Mouse (Mus musculus) left cerebral cortex, adult 6 months (tissue): ENCODE measurements around the gene Agrp. TPM values are rescaled to one million over a fixed set of nuclear protein-coding genes. Genes with fewer than 3 reads are reported as not detected.

Experiments used
- long read RNA-seq, 2 experiments: library from polyadenylated mRNA; unstranded; transcript quantifications; one replicate each; pipeline ENCODE4 v2.0.0; 2019 to 2020
- polyA plus RNA-seq: library from polyadenylated mRNA; unstranded; fragments of <200 nt; fragmentation: Nextera tagmentation; gene quantifications from 2 replicates; pipeline ENCODE4 v1.2.3, GENCODE M21; 2021

The Agrp gene
- 0.31 and 0.59 TPM in 2 replicates for polyA plus RNA-seq
- long read RNA-seq, experiment 1 = 0 reads
- long read RNA-seq, experiment 2, partial matches to known transcripts = 0 of 1 reads
- long read RNA-seq, experiment 2, other reads (novel, unspliced or antisense) = 1 of 1 reads

DNA sequence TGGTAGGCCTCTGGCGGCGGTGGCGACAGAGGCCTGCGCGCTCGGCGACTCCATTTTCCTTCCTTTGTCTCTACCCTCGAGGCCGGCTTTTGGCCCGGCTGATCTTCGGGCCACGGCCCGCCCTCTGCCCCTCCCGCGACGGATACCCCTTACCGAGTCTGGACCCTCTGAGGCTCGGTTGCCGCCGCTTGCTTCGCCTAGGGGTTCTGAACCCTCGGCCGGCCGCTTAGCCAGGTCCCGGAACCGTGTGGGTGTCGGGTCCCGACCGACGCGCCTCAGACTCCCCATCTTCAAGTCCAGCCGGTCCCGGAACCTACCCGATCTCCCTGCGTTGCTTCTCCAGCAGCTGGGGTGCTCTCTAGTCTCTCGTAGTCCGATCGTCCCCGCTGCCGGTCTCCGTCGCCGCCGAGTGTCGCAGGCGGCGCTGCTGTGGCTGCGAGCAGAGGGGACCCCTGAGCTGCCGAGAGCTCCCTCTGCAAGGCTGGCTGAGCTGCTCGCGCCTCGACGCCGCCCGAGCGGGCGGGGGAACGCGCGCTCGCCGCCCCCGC is at the start of gene Agrp:
Gene Agrp (minus strand): TSS at position 431 of the 548 bp plus-strand sequence.

DNA sequence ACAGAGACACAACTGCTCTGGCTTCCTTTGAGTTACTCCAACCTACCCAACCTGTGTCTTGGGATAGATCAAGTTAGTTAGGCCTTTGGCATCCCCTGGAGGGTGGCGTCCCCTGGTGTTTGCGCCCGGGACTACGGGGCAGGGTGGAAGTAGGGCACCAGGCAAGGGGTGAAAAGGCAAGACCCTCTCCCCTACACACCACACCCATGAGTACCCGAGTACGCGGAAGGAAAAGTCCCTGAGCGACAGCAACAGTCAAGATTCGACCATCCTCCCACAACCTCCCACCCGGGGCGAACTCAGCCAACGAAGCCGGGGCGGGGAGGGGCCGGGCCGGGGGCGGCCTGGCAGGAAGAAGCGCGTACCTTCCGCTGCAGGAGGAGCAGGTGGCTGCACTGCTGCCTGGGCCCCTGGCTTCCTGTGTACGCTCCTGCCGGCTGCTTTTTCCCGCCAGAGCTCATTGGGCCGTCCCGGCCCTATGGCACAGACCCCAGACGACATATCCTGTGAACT is 48.7 kb upstream of the Agrp start, which contains the start of gene Carmil2:
Gene Carmil2 (plus strand): TSS at position 479 of the 513 bp plus-strand sequence.

DNA sequence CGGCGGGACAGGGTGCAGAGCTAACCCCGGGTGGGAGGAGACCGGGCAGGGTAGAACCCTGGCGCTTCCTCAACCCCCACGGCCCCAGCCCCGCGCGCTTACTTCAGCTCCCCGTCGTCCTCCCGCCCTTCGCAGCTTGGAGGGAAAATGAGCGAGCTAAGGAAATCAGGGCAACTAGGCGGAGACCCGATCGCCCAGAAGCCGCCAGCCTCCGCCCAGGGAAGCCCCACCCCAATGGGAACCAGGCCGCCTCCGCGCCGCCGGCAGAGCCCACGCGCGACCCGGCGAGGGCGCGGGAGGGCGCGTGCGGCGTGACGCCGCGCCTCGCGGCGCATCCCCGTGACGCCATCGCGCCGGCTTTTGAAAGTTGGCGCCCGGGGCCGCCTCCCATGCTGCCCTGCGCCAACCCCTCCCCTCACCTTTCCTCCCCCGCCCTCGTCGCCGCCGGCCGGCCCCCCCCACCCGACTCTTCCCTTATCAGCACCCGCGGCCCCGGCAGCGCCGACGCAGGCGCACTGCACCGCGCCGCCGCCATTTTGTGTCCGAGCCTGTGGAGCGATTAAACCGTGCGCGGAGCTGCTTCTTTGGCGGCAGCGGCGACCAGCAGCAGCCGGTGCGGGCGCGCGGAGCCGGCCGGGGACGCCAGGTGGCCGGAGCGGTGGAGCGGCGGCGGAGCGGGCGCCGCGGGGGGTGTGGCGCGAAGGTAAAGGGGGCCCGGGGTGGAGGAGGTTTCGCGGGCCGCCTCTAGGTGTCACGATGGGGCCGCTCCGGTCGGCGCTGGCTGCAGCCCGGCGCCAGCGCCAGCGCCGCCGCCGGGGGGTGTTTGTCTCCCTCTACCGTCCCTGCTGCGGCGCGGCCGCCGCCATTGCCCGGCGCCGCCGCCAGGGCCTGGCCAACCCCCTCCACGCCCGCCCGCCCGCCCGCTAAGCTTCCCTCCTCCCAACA is 903 bp downstream of the Agrp start, which contains the start of gene Ctcf:
Gene Ctcf (plus strand): TSS at position 551 of the 945 bp plus-strand sequence.

DNA sequence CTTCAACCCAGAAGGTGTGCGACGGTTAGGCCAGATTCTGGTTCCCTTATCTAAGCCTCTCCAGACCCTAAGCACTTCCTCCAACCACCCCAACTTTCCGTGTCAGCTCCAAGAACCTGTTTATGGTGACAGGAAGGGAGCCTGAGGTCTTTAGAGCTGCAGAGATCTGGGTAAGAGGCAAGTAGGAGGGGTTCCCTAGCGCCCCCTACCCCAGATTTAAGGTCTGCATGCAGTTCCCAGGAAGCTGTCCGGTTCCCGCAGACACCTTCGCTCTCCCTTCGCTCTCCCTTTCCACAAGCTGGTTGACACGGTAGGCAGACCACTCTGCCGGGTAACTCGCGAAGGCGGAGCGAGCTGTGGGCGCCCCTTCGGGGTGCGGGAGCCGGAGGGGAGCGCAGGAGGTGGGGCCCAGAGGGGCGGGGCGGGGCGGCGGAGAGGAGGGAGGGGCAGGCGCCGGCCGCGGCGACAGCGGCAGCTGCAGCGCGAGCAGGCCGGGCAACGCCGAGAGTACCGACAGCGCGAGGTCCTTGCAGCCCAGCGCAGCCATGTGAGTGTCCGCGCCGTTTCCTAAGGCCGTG is 32.3 kb downstream of the Agrp start, which contains the start of gene Ripor1:
Gene Ripor1 (plus strand): TSS at position 452 of the 578 bp plus-strand sequence.

DNA sequence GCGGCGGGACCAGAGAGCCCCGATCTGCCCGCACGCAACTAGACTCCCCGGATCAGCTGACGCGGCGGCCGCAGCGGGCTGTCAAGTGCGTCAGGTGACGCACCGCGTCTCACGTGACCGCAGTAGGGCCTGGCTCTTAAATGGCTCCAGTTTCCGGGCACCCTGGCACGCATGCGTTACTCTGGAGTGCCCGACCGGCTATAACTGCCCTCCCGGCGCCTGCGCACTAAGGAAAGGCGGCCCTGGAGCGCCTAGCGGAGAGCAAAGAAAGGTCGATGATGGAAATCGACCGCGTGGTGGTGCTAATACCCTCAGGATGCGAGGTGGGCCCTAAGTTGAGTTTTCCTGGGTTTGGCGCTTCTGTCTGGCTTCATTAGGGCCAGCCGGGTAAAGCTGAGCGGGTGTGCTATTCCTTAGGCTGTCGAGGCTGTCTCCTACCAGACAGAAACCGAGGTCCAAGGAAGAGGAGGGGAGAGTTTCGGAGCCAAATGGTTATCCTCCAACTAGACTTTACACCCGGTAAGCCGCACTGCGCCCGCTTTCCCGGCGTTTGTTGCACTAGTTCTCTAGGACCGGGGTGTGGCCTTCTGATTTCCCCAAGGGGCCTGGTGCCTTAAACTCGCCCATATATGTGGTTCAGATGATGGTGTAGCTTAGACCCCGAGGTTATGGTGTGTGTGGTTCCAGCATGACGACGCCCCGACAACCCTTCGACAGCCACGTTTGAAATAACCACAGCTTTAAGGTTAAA is 71.1 kb downstream of the Agrp start, which contains the start of gene Atp6v0d1:
Gene Atp6v0d1 (minus strand): TSS at position 96 of the 751 bp plus-strand sequence.

DNA sequence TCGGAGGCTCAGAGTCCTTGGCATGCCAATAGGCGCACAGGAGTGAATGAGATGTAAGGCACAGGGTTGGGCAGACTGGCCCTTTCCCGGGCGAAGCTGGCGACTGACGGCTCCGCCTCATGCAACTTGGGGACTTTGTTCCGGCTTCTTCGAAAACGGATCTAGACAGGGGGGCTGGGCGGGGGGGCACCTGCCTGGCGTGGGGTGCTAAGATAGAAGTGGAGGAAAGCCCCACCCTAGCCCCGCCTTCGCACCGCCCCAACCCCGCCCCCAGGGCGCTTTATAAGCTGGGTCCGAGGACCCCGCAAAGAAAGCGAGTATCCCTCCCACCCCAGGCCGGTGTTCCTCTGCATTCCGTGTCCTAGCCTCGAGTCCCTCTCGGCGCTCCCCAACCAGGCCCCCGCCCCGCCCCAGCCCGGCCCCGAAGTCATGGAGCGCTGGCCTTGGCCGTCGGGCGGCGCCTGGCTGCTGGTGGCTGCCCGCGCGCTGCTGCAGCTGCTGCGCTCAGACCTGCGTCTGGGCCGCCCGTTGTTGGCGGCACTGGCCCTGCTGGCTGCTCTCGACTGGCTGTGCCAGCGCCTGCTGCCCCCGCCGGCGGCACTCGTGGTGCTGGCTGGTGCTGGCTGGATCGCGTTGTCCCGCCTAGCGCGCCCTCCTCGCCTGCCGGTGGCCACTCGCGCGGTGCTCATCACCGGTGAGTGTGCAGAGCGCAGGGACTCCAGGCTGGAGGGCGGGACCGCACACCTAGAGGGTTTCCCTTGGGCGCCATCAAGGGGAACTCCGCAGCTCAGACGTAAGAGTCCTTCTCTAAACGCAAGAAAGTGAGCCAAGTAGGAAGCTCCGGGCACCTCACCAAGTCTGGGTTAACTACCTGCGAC is 118.5 kb downstream of the Agrp start, which contains the start of gene Hsd11b2:
Gene Hsd11b2 (plus strand): TSS at position 320 of the 878 bp plus-strand sequence.

Other genes with a start within 250 kb of the Agrp start
- gene Kctd19, start 223.9 kb downstream of the Agrp start, polyA plus RNA-seq = not detected in 2 replicates
- 0.18 TPM in 1 of 2 replicates, not detected in the other for gene Lrrc36, start 223.8 kb downstream of the Agrp start, polyA plus RNA-seq
- gene Tppp3, start 165.9 kb downstream of the Agrp start, polyA plus RNA-seq = 48.4 and 62.7 TPM in 2 replicates
- 21.7 and 24.6 TPM in 2 replicates for gene Zdhhc1, start 140.5 kb downstream of the Agrp start, polyA plus RNA-seq
- not detected in 2 replicates for gene Hsd11b2, start 118.6 kb downstream of the Agrp start, polyA plus RNA-seq
- 129 and 234 TPM in 2 replicates for gene Atp6v0d1, start 71.3 kb downstream of the Agrp start, polyA plus RNA-seq
- 28.9 and 32.8 TPM in 2 replicates for gene Ripor1, start 32.1 kb downstream of the Agrp start, polyA plus RNA-seq
- gene Ctcf, start 825 bp downstream of the Agrp start, polyA plus RNA-seq = 23.1 TPM in 2 replicates
- gene Carmil2, start 48.9 kb upstream of the Agrp start, polyA plus RNA-seq = 8.0 and 53.9 TPM in 2 replicates
- gene Acd, start 63.7 kb upstream of the Agrp start, polyA plus RNA-seq = 40.9 and 44.4 TPM in 2 replicates
- gene Pard6a, start 63.8 kb upstream of the Agrp start, polyA plus RNA-seq = 77.9 and 82.1 TPM in 2 replicates
- gene 4933405L10Rik, start 70.3 kb upstream of the Agrp start, polyA plus RNA-seq = 0.25 and 0.41 TPM in 2 replicates
- gene Enkd1, start 70.8 kb upstream of the Agrp start, polyA plus RNA-seq = 5.8 and 6.8 TPM in 2 replicates
- gene Gfod2, start 121.3 kb upstream of the Agrp start, polyA plus RNA-seq = 16.4 and 20.1 TPM in 2 replicates
- gene Ranbp10, start 190.0 kb upstream of the Agrp start, polyA plus RNA-seq = 2.8 and 3.3 TPM in 2 replicates
- gene Tsnaxip1, start 190.3 kb upstream of the Agrp start, polyA plus RNA-seq = 0.19 and 0.27 TPM in 2 replicates
- gene Cenpt, start 215.9 kb upstream of the Agrp start, polyA plus RNA-seq = 13.4 and 14.0 TPM in 2 replicates
- gene Thap11, start 217.7 kb upstream of the Agrp start, polyA plus RNA-seq = 44.9 and 47.4 TPM in 2 replicates
- 139 and 147 TPM in 2 replicates for gene Nutf2, start 223.2 kb upstream of the Agrp start, polyA plus RNA-seq
- 17.4 and 18.3 TPM in 2 replicates for gene Edc4, start 243.5 kb upstream of the Agrp start, polyA plus RNA-seq